Mouse (Mus musculus) heart, embryonic 10.5 days (tissue): ENCODE results near the gene Myoz1. TPM values are rescaled to one million over a fixed set of nuclear protein-coding genes. Genes with fewer than 3 reads are reported as not detected.

ENCODE experiments used
- microRNA-seq: library from miRNA; unstranded; fragments of <30 nt; microRNA quantifications from one replicate; pipeline ENCODE4, GENCODE M21; 2017
- polyA plus RNA-seq: library from polyadenylated mRNA; unstranded; fragments of >200 nt; fragmentation: Nextera tagmentation; extraction: Ambion mirVana; gene quantifications from 2 replicates; pipeline ENCODE4 v1.2.1, GENCODE M21; 2016

Gene Myoz1
- polyA plus RNA-seq, 1 experiment from 2014 or later = 22.8 TPM

Small RNA genes lying within 50 kb of the gene (microRNA-seq; reads per million reads assigned to microRNA genes)
- gene Mir6946 = 2.3 reads per million

Other genes with a start within 250 kb of the Myoz1 start
- 0.15 and 0.39 TPM in 2 replicates for gene Cfap70, start 204.3 kb downstream of the Myoz1 start, polyA plus RNA-seq
- gene Anxa7, start 176.4 kb downstream of the Myoz1 start, polyA plus RNA-seq = 36.6 and 38.5 TPM in 2 replicates
- 0.64 and 0.65 TPM in 2 replicates for gene Mss51, start 159.6 kb downstream of the Myoz1 start, polyA plus RNA-seq
- 36.2 and 37.8 TPM in 2 replicates for gene Ppp3cb, start 110.0 kb downstream of the Myoz1 start, polyA plus RNA-seq
- 7.3 and 7.5 TPM in 2 replicates for gene Usp54, start 15.5 kb downstream of the Myoz1 start, polyA plus RNA-seq
- gene Synpo2l, start 11.8 kb upstream of the Myoz1 start, polyA plus RNA-seq = 87.0 and 172 TPM in 2 replicates
- 101 and 113 TPM in 2 replicates for gene Sec24c, start 17.8 kb upstream of the Myoz1 start, polyA plus RNA-seq
- gene Fut11, start 38.4 kb upstream of the Myoz1 start, polyA plus RNA-seq = 18.4 and 19.5 TPM in 2 replicates
- 224 and 232 TPM in 2 replicates for gene Chchd1, start 46.5 kb upstream of the Myoz1 start, polyA plus RNA-seq
- 25.9 and 33.1 TPM in 2 replicates for gene Zswim8, start 51.0 kb upstream of the Myoz1 start, polyA plus RNA-seq
- gene Ndst2, start 78.0 kb upstream of the Myoz1 start, polyA plus RNA-seq = 17.5 and 19.7 TPM in 2 replicates
- 60.6 and 65.3 TPM in 2 replicates for gene Camk2g, start 137.5 kb upstream of the Myoz1 start, polyA plus RNA-seq
- gene Plau, start 180.1 kb upstream of the Myoz1 start, polyA plus RNA-seq = 0.23 and 0.30 TPM in 2 replicates